Mouse (Mus musculus): ENCODE measurements around the gene Ppp1ca.

GRCm38 (mm10) chr19:4150567-4151487 lies 41.0 kb upstream of the Ppp1ca start:
- no peak for TF ChIP-seq CTCF (IDR thresholded peaks at IDR 0.05; ENCODE audit: low read depth, low read length)
- TF ChIP-seq POLR2A (IDR thresholded peaks at IDR 0.05; ENCODE audit: borderline replicate concordance, low read depth, low read length): no peak
